Mouse (Mus musculus) kidney, postnatal 4 days (tissue): ENCODE data around the gene Jpt2.
"Not testable (repeated sequence)": the region's sequence is repeated elsewhere in the genome, so short reads cannot be mapped to it uniquely, and the experiment has no call there.

Experiments used
- DNase-seq, 2 experiments: peaks; one replicate each; pipeline ENCODE4 v3.0.0; 2021; ENCODE audit warnings: mixed read lengths in 2 of 2

Gene Jpt2

DNA sequence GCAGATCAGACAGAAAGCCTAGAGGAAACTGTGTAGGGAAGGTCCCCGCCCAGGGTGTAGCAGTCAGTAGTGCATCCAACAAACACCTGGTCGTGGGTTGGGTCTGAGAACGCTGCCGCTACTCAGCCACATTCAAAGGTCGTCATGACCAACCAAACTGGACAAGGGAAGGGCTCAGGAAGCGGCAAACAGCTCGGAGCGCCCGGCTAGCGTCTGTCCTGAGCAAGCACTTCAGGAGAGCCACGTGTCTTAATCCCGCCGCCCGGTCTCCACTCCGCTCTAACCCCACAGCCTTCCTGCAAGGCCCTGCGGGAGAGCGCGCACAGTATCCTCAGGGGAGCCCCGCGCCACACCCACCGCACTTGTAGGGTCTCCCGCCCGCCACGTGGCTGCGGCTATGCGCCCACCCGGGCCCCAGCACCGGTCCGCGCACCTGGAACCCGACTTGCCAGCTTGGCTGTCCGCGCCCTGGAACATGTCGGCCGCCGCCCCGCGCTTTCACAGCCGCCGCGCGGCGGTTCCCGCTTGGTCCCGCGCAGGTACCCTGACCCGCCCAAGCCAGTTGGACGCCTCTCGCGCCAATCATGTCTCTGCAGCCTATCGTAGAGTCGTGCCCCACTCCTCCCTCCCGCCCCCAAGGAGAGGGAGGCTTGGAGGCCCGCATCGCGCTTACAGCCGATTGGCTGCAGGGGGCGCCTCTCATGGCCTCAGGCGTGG, at the start of gene Jpt2:
TSS of gene Jpt2 (minus strand) at position 555 of the 717 bp plus-strand sequence.
- peak; percentile 99 to 100 for DNase-seq

DNA sequence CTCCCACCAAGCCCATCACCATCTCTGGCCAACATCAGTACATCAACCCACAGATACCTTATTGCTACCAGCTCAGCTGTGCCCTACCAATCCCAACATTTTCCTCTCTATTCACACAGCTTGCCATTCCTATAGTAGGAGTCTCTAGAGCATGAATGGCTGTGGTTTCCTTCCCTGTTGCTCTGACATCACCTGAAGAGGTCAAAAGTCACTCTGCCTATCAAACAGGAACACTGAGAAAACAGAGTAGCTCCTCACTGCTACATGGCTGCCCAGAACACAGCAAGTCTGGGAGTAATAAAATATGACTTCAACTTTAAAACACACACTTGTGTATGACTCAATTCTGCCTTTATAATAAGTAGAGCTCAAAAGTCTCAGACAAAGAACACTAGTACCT, 47.0 kb upstream of the Jpt2 start:
- no peak for DNase-seq

DNA sequence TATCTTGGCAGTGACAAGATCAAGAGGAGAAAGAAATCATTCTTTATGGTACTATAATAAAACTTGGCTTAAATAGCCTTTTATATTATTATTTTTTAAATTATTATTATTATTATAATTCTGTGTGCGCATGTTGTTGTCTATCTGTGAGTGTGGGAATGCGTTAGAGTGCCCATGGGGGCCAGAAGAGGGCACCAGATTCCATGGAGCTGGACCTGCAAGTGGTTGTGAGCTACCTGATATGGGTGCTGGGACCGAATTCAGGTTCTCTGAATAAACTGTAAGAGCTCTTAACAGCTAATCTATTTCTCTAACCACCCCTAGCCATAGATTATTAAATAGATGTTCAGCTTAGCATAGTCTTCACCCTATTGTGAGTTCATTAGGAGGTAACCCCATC, 44.6 kb upstream of the Jpt2 start:
- DNase-seq, result no peak

DNA sequence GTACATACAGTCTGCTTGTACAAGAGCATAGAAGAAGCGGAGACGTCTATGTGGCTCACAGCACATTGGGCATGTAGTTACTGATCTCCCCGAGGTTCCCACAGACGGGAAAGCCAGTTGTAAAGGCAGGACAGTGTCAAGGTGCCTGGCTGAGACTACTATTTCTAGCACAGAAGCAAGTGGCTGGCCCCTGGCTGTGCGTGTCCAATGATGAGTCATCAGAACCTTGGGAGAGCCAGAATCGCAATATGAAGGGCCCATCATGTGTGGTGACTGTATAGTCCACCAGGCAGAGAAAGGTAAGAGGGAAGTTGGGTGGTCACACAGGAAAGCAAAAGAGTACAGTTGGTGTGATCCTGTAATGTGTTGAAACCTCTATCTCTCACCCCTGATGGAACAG, 34.2 kb upstream of the Jpt2 start:
- no peak for DNase-seq

DNA sequence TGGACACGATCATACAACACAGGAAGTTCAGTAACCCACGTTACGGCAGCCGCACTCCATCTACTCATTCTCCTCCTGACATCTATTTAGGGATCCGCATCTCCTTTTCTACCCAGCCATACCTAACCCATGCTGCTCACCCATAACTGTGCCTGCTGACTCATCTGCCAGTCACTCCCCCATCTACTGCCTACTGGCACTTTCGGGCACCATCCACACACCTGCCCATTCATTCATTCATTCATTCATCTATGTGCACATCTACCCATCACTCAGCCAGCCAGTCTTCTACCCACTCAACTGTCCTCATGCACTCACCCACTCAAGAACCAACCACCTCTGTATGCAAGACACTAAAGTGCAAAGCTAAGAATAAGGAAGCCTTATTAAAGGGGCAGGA, 26.7 kb upstream of the Jpt2 start:
- DNase-seq, result no peak

DNA sequence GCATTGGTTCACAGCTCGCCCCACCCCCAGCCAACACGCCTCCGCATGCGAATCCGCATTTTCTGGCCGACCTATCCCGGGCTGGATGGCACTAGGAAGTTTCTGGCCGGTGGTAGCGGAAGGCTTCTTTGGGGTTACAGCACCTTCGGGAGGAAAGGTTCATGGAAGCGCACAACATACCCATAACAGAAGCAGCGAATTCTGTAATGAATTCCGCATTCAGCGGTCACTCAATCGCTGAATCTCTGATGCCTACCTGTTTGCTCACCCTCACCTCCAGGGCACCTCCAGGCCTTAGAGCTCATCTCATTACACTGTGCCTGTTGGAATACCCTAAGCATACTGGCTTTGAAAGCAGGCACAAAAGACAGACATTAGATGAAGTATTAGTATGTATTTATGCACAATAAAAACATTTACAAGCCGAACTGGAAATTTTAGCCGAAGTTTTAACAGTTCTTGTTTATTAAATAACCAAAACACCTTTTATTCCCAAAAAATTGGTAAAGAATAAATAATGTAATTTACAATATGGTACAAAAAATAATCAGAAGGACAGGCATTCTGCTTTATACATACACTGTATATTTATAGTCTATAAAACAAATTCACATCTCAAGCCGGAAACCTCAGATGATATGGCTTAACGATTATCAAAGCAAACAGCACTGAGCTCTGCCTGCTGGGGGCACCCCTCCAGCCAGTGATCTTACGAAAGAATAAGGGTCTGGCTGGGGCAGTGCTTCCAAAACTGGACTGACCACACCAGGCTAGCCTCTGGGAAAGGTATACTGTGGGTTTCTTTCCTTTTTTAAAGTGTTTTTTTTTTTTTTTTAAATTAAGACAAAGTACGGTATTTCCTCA, 595 bp upstream of the Jpt2 start:
- no peak for DNase-seq

DNA sequence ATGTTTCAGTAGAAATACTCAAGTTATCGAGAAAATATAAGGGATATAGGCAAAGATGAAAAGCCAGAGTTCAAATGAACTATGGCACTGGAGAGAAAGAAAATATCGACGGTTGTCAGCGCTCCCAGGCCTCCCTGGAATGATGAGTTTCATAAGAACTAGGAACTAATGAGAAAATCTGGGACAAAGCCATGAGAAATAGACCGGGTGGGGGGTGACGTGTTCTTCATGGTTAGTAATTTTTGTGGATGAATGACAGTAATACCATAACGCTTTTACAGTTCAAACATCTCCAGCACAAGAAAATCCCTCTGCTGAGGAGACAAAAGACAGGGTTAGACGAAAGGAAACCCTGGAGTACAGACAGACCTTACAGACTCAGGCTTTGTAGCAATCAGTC, 1.1 kb downstream of the Jpt2 start:
- DNase-seq, result no peak

DNA sequence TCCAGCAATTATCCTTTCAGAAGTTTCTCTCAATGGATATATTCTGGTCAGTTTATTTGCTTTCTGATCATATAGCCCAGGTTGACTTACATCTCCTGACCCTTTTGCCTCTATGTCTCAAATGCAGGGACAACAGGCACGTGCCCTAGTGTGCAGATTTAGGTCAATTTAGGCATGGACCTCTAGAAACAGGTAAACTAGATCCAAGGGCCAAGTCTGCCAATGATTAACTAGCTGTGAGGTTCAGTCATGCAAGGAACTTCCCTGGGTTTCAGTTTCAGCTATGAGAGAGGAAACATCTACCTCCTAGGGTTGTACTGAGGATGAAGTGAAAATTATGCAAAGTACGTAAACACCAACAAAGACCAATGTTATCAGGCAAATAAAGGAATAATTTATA, 7.2 kb downstream of the Jpt2 start:
- peak; percentile 25 to 56 for DNase-seq

DNA sequence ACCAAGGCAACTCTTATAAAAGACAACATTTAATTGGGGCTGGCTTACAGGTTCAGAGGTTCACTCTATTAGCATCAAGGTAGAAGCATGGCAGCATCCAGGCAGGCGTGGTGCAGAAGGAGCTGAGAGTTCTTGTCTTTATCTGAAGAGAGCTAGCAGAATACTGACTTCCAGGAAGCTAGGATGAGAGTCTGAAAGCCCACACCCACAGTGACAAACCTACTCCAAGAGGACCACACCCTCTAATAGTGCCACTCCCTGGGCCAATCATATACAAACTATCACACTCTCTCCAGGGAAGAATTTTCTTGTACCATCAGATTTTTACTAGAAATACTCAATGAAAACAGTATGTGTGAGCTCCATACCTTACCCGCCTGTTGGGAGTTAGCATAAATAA, 9.8 kb downstream of the Jpt2 start:
- no peak for DNase-seq

DNA sequence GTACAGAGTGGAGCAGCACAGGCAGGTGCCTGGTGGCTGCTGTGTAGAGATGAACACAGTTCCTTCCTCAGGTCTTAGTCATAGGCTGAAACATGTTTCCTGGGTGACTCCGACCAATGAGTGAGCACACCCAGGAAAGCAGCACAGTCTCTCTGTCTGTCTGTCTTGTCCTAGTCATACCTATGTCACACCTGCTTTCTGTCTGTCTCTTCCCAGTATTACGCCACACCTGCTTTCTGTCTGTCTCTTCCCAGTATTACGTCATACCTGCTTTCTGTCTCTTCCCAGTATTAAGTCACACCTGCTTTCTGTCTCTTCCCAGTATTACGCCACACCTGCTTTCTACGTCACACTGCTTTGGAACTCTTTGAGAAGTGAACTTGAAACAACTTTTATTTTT, 12.3 kb downstream of the Jpt2 start:
- DNase-seq, result no peak

DNA sequence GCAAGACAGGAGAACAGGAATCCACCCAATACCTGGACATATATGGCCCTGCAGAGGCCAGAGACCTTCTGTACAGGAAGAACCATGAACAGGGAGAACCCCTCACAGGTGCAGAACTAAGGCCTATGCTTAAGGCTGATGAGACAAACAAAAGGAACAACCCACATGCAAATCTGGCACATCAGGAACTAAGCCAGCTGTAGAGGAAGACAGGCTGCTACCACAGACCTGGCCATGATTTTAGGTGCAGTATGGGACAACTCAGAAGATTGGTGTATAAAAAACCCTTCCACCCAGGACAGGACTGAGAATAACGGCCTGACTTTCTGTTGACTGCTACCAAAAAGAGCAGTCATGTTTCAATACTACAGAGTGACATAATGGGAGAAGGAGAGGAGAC, 16.9 kb downstream of the Jpt2 start:
- not testable (repeated sequence) for DNase-seq

DNA sequence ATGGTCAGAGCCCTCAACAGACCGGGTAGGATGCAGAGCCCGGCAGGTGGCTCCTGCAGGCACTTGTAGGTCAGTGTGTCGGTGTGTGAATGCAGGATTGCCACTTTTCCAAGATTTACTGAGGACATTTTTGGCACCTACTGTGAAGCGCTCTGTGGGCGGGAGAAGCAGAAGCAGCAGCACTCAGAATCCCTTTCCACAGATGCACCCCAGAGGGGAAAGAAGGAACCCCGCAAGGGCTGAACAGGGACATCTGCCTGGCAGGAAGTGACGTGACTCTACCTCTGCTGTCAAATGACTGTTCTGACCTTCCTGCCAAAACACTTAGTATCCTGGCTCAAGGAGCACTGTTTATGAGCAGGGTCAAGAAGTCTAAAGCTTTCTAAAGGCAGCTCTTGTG, 17.5 kb downstream of the Jpt2 start:
- DNase-seq, result no peak

DNA sequence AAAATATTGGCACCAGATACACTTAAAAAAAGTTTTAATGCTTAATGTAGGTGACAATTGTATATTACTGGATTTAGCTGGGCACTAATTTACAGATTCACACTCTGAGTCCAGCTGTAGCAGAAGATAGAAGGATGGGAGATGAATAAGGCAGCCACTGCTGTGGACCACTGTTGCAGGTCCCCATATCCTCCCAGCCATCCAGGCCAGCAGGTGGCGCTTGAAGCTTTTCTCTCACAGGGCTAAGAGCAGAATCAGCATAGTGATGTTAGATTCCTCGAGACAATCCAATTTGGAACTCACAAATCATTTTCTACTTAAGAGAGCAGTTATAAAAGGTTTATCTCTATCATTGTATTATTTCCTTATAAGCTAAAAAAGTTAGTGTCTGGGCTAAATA, 18.0 kb downstream of the Jpt2 start:
- peak; percentile 74 to 80 for DNase-seq

DNA sequence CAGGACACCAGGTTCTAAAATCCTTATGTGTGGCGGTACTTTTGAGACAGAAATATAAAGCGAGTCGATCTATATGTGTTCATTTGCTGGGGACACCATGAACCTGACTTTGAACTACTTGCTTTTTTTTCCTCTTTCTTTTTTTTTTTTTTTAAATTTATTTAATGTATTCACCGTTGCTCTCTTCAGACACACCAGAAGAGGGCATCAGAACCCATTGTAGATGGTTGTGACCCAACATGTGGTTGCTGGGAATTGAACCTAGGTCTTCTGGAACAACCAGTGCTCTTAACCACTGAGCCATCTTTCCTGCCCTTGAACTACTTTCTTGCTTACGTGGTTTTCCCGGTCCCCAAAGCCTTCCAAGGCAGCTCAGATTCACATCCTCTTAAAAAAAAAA, 23.2 kb downstream of the Jpt2 start:
- DNase-seq, result no peak

DNA sequence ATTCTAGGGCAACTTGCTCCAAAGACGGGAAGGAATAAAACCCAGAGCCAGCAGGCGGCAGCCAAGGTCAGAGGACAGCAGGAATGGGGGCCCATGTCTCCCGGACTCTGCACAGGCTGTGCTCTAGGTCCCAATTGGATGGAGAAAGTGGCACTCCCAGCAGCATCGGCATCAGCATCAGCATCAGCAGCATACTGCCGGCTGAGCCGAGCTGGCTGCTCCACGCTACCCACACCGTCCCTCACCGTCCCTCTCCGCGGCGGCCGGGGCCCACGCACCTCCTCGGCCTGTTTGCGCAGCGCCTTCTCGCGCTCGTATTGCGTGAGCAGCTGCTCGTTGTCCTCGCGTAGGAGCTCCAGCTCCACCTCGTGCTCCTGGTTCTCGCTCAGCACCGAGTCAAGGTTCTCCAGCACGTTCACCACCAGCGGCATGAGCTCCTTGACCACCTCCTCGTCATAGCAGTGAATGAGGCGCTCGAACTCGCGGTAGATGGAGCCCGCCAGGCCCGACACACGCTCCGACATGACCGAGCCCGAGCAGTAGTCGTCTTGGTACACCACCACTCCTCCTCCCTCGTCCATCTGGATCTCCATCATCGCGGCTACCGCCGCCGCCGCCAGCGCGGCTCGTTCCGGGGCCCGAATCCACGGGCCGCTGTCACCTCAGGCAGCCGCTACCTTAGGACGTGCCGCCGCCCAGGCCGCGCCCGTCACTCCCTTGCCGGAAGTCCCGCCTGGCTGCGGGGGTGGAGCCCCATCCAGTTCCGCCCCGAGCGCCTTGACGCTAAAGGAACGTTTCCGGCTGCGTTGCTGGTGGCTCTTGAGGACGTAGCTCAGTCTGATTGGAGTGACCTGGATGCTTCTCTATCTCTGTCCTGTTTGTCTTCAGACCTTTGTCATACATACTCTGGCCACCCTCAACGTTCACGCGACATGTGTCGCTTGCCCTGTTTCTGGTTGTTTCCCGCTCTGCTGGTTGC, 23.9 kb downstream of the Jpt2 start, which contains the start of gene Mapk8ip3:
TSS of gene Mapk8ip3 (minus strand) at position 719 of the 979 bp plus-strand sequence.
- peak; percentile 96 to 97 for DNase-seq

DNA sequence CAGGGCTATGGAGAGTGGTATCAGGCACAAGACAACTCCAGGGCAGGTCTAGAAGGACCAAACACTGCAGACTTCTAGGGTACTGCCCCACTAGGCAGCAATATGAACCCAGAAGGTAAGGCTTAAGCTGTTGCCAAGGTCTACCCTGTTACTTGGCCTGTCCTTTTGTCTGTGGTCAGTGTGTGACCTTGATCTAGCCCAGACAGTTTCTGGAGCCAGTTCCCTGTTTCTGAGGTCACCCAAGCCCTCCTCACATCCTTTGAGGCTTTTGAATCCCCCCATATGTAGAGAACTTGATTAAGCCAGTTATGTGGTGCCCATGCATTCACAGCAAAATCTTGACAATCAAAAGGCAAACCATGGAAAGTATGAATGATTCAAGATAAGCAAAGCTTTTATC, 24.8 kb downstream of the Jpt2 start:
- DNase-seq, result no peak

DNA sequence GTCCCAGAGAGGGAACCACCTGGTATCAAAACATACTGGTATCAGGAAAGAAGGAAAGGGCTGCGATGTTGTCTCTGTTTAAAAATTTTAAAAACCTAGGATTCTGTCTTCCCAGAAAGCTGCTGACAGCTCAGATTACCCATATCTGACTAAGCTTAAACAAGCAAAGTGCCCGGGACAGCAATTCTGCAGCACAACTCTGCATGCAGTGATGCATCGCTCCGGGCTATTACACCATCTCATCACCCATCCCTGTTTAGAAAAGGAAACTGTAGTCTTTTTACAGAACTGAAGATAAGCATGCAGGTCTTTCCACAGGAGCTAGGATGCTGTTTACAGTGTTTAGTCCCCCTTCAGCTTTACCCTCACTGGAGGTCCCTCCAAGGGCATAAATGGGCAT, 25.6 kb downstream of the Jpt2 start:
- no peak for DNase-seq

DNA sequence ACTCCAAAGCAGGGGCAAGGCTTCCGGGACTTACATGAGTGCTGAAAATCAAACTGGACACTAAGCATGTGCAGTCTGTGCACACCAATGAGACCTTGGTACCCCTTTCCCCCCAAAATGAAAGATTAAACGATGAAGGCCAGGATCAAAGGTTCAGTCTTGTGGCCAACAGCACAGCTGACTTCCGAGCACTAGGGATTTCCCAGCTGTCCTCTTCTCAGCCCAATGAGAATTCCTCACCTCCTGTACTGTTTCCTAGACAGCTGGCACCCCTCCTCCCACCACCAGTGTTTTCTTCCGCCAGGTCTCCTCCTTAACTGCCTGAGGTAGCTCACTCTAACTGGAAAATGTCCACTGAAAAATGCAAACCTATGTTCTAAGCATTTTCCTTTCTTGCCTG, 27.3 kb downstream of the Jpt2 start:
- DNase-seq, result no peak

DNA sequence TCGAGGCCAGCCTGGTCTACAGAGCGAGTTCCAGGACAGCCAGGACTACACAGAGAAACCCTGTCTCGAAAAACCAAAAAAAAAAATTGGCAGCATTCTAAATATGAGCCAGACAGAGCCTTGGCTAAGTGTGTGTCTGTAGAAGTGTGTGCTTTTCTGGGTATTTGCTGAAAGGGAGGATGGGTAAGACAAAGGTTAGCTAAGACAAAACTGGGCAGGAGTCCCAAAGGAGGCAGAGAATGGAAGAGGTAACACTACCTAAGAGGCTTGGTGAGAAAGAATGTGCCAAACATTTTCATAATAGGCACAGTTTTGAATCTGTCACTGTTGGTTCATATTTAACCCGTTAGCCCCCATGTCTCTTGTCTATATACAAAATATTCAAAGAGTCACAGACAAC, 28.1 kb downstream of the Jpt2 start:
- no peak for DNase-seq

DNA sequence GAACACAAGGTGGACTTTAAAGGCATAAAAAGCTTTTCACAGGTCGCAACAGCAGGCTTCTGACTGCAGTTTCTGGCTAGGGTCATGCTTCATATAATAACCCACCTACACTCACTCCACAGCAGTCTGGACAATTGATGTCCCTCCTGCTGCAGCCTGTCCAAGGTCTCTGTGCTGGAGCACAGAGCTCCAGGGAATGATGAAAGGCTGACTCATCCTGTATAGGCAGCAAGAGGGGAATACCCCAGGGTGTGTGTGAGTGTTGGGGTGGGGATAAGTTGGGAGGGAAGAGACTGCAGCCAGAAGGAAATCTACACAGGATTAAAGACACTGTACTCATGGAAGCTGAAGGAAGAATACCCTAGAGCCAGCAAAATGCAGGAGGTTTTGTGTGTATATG, 31.0 kb downstream of the Jpt2 start:
- no peak for DNase-seq

DNA sequence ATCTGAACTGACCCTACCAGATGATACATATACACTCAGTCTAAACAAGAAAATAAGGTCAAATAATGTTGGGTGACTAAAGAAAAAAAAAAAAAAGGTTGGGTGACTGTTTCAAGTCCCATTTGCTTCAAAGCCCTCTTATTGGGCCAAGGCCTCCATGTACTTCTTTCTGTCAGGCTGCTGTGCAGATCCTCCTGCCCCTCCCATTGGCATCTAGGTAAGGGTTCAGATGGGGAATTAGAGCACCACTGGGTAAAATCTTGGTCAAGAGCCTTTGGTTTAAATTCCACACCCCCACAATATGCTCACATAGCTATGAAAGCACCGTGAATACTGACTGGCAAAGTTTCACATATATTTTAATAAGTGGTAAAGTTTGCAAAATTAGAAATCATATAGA, 37.2 kb downstream of the Jpt2 start:
- DNase-seq, result no peak

DNA sequence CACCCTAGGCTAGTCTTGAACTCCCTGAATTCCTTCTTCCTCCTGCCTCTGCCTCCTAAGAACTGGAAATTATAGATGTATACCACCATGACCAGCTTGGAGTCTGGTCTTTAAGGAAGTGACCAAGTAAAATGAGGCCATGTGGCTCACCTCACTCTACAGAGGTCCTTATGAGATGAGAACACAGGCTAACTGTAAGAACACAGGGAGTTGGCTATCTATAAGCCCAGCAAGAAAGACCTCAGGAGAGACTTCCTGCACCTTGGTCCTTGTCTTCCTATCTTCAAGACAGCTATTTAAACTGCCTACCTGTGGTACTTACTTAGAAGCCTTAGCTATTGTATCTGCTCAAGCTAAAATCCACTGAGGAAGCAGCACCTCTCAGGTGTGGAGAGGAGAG, 46.5 kb downstream of the Jpt2 start:
- DNase-seq, result no peak

DNA sequence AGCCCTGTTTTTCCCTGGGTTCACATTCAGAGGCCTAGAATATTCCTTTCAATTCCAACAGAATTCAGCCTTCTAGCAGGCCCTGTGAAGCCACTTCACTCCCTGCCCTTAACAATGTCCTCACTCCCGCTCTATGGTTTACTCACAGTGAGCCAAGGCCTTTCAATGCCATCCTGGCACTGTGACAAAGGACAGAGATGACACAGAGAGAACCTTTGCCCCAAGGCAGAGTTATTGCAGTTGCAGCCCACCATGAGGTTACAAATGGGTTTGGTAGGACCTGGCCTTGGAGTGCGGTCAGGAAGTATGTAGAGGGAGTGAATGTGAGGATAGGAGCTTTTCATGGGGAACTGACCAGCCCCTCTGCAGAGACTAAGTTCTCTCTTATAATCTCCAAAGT, 52.9 kb downstream of the Jpt2 start:
- DNase-seq, result no peak
